Mouse (Mus musculus): ENCODE data around the gene Strn3. TPM values are rescaled to one million over a fixed set of nuclear protein-coding genes. Genes with fewer than 3 reads are reported as not detected.
A peak's percentile ranks its signal among the peaks of the same experiment; 100 is the strongest.

Gene Strn3
- total RNA-seq (2021): 10 to 100 TPM; 87.4 to 93.9 TPM
- long read RNA-seq, experiment 1, transcript Strn3-202 (16 exons, 2,791 nt): major isoform, 170 of 216 reads
- long read RNA-seq, experiment 1, partial matches to known transcripts: 9 of 216 reads
- long read RNA-seq, experiment 1, other reads (novel, unspliced or antisense): 37 of 216 reads
- long read RNA-seq, experiment 2, transcript Strn3-202 (16 exons, 2,791 nt): major isoform, 151 of 194 reads
- long read RNA-seq, experiment 2, partial matches to known transcripts: 6 of 194 reads
- long read RNA-seq, experiment 2, other reads (novel, unspliced or antisense): 37 of 194 reads

DNA sequence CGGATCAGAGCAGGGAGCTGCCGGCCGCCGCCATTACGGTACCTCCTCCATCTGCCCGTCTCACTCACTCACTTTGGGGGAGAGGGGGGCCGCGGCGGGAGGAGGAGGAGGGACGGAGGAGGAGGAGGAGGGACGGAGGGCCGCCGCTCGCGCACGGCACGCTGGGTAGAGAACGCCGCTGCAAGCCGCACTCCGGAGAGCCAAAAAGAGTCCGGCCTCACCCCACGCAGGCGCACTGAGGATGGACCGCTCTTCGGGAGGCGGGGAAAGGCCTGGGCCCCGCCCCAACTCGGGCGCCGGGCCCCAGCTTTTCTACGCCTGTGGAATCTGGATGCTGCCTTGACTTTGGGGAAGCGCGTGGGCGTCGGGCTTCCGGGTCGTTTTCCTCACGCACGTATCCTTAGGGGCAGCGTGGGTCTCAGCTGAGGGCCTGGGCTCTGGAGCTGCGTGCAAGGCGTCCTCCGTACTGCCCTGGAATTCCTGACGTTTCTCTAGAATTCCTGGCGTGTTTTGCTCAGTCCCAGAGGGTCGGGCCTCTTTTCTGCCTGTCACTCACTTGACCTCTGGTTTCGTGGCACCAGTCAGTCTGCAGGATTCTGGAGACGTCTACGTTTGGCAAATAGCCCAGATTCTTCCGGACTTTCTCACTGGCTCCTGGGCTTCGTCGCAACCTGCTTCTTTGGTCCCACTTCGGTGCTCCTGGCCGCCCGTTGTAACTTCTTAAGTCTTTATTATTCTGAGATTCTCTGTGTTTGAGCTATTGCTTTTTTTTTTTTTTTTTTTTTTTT is at the start of gene Strn3:
TSS of gene Strn3 (minus strand) at position 53 of the 788 bp plus-strand sequence.
- intact Hi-C loops (cut with DNase I): loop anchor here (2.0 to 5.0 kb wide), 2 partner anchors 19 to 35 kb away; no protein-coding TSS in a partner anchor
- peak; percentile 96 to 98 for DNase-seq

DNA sequence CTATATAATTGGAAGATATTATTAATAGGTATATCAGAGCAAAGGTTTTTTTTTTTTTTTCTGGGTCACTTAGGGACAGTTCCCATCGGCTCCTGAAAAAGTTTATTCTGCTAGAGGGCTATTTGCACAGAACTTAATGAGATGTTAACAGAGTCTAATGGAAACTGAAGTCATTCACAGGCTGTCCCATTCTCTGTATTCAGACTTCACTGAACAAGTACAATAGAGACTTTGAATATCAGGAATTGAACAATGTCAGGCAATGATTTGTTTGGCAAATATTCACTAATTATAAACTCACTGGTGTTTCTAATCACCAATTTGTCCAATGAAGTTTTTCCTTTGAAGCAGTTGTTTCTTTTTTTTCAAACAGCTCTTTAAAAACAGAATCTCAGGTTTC is 45.1 kb upstream of the Strn3 start:
- intact Hi-C loops (cut with DNase I): no loop called here
- no peak for DNase-seq

DNA sequence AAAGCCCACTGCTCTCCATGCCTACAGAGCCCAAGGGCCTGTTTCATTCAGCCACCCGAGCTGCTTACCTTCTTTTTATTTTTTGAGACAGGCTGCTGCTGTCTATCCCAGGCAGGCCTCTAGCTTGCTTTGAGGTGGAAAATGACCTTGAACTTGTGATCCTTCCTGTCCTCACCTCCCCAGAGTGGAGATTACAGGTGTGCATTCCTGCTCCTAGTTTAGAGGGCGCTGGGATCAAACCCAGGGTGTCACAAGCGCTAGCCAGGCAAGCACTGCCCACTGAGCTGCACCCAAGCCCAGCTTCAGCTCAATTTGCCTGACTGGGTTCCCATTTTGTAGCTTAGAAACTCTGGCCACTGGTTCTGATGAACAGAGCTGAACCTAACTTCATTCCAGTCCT is 44.7 kb upstream of the Strn3 start:
- intact Hi-C loops (cut with DNase I): no loop called here
- no peak for DNase-seq

DNA sequence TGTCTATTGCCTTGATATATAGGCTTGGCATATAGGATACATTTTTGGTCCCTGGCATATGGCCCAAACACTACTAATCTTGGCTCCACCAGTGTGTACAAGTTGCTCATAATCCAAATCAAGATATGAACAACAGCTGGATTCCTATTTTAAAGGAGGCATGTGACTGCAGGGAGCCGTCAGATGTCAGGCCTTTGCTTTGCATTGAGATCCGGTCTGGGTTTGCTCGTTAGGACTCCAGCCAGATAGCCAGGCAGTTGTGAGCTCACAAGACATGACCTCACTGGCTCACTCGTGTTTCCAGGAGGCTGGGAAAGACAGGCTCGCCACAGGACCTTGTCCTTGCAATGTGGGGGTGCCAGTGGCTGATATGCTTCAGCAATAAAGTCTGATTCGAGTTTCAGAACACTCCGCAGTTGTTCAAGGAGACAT is 44.2 kb upstream of the Strn3 start:
- DNase-seq: no peak
- intact Hi-C loops (cut with DNase I): no loop called here

DNA sequence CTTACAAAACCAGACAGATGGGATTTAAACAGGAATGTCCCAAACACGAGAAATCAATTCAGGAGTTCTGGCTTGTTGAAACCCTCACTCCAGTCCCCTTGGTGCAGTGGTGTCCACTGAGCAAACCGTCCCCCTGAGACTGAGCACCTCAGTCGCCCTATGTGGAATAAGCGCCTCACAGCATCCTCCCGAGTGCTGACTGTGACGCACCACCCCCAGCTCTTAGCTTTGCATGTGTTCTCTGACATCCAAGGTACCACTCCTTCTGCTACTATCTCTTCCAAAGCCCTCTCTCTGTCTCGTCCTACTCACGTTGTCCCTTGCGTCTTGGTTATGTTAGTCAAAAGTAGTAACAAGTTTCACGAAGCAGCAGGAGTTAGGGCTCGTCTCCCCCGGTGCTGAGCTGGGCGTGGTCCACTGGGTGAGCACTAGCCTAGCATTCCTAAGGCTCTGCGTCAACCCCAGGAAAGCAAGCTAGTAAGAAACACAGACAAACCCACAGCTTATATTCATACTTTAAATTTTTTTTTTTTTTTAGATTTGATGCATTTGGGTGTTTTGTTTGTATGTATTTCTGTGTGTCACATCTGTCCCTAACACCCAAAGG is 43.0 kb upstream of the Strn3 start:
- DNase-seq: no peak
- intact Hi-C loops (cut with DNase I): no loop called here

DNA sequence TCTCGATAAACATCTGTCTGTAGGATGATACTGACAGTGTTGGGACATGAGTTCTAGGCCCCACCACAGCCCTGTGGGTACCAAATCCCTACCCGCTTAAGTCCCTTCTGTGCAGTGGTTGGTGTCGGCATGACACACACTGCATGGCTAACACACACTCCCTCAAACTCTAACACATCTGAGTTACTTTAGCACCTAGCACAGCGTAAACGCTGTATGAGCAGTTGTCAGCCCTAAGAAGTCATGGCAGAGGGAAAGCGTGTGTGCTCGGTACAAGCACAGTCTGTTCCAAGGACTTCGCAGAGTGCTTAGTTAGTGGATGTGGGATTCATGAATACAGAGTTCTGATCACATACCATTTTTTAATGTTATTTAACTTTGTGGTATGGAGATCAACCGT is 38.1 kb upstream of the Strn3 start:
- DNase-seq: no peak
- intact Hi-C loops (cut with DNase I): loop anchor here (5.0 kb wide), 1 partner anchor 38 kb away; the partner anchor contains the start of genes Ap4s1 and Strn3

DNA sequence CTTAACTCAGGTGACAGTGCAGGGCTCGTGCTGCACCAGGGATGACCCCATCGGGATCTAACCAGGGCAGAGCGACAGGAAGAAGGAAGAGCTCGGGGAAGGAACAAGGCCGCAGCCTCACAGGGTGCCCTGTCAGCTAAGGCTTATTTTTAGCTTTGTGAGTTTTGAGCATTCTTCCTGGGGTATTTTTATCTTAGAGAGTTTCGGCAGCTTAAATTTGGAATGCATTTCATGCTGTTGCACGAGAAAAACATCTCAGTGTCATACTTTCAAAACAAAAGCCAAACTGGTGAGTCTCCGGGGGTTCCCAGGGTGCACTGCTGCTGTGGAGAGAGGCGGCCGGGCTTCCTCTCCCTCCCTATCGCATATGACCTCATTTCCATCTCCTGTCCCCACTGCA is 37.4 kb upstream of the Strn3 start:
- DNase-seq: peak; percentile 59 to 70
- intact Hi-C loops (cut with DNase I): loop anchor here (5.0 kb wide), 1 partner anchor 37 kb away; the partner anchor contains the start of genes Ap4s1 and Strn3

DNA sequence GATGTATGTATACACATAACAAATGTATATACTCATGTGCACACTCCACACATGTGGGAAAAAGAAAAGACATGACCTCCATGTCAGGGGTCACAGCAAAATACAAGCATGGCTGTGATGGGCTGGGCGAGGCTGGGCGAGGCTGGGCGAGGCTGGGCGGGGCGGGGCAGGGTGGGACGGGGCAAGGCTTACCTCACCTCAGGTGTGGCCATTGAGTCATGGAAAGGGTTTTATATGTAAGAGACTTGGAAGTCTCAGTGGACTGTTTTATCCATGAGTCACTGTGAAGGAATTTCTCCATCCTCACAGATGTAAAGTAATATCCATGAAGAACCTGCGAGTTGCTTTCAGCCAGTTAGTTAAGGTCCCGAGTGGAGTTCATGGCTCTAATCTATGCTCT is 30.1 kb upstream of the Strn3 start:
- no peak for DNase-seq
- intact Hi-C loops (cut with DNase I): no loop called here

DNA sequence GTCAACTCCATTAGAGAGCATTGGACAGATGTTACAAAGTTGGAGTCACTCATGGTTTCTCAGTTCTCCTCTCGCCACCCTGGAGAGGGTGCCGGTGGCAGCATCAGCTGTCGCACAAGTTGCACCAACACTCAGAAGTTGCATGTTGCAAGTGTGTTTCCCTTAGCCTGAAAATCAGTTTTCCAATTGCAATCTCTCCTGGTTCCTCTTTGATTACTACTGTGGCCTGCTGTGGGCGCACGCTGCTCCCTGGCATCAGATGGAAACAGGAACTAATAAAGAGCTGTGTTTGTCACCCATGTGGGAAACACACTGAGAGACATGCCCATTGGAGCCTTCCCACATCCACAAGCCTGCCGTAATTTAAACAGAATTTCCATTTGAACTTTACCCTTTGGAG is 26.9 kb upstream of the Strn3 start:
- intact Hi-C loops (cut with DNase I): no loop called here
- no peak for DNase-seq

DNA sequence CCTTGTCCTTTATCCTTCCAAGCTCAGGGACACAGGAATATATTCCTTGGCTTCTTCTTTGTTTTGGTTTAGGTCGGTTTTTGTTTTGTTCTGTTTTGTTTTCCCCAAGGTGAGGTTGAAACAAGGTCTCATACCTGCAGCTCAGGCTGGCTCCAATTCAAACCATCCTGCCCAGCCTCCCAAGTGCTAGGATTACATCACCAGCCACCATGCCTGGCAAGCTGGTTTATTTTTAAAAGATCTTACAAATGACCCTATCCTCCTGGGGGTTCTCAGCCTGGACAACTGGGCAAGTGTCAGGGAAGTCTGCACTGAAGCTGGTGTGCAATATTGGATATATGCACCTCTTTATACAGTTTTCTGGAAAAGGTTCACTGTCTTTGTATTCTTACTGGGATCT is 21.0 kb upstream of the Strn3 start:
- DNase-seq: no peak
- intact Hi-C loops (cut with DNase I): no loop called here

DNA sequence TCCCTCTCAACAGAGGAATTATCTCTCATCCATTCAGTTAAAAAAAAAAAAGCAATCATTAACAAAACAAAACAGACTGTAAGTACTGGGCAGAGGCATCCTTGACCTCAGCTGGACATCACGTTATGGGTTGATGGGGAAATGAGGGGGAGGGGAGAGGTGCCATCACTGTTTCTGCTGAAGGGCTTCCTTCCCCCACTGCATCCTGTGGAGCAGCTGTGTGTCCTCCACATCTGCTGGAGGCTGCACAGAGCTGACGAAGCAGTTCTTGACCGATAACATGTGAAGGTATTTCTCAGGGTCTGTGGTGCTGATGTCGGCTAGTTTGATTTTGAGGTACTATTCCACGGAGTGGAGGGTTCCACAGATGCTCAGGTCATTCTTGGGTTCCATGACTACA is 18.5 kb upstream of the Strn3 start:
- intact Hi-C loops (cut with DNase I): no loop called here
- no peak for DNase-seq

DNA sequence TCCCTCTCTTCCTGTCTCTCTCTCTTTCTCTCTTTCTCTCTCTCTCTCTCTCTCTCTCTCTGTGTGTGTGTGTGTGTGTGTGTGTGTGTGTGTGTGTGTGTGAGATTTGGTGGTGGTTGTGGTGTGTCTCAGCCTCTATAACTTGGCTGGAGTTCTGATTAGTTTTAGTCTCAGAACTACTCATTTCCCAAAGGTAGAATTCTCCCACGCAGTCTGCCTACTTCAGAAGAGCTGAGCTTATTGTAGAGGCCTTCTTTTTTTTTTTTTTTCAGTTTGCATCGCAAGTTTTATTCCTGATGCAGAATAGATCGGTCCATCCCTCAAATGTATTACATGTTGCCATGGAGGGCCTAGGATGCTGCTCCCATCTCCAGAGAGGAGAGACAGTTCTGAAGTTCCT is 18.0 kb upstream of the Strn3 start:
- intact Hi-C loops (cut with DNase I): no loop called here
- no peak for DNase-seq

DNA sequence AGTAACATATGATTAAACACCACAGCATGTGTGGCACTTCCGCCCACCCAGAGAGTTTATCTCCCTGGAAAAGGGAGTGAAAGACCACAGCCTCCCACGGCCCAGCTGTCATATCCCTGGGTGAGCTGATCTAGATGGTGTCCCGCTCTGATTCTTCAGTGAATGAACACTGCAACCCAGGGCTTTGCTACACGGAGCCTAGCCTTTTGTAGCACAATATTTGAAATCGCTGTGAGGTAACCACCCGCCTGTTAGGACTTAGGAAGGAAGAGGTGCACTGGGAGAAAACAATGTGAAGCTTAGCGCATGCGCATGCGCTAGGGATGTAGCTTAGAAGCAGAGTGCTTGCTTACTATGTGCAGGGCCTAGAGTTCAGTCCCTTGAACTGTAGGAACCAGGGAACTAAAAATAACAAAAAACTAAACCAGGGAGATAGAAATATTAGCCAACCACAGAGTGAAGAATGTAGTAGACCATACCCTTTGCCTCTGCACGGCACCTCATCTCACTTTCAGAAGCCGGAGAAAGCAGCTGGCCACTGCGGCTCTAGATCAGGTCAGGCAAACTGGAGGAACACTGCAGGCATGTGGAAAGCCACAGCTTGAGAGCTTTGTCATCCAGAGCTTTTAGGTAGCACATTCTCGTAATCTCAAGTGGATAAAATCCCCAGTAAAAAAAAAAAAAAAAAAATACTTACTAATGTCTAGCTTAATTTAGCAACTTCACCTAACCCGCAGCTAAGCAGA is 17.4 kb upstream of the Strn3 start:
- peak; percentile 50 to 55 for DNase-seq
- intact Hi-C loops (cut with DNase I): no loop called here

DNA sequence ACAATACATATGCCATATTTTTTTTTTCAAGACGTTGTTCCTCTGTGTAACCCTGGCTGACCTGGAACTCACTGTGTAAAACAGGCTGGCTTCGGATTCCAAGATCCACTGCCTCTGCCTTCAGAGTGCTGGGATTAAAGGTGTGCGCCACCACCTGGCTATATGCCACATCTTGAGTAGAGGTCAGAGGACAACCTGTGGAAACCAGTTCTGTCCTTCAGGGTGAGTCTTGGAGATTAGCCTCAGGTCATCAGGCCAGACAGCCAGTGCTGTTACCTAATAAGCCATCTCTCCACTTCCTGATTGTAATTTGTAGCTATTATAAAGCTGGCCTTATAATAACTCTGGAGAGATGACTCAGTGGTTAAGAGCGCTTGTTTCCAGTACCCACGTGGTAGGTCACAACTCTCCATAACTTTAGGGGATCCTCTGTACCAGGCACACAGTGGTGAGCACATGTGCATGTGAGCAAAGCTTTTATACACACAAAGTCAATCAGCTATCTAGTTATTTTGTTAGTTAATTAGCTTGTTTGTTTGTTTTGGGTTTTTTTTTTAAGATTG is 15.1 kb upstream of the Strn3 start:
- intact Hi-C loops (cut with DNase I): no loop called here
- no peak for DNase-seq

DNA sequence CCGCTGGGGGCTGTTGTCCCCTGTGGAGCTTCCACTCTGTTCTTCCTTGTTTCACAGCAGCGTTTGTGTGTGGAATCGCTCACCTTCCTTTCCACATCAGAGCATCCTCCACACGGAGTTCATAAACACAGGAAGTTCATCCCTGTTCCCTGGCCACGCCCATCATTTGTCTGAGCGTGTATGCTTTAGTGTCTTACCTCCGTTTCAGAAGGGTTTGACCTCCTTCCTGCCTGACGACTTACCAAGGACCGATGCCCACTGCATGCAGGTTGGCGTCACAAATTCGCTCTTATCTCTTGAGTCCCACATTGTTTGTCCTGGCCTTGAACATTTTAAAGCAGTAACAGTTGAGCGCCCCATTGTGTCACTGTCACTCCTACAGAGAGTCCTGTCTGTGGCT is 14.1 kb upstream of the Strn3 start:
- intact Hi-C loops (cut with DNase I): no loop called here
- DNase-seq: no peak

DNA sequence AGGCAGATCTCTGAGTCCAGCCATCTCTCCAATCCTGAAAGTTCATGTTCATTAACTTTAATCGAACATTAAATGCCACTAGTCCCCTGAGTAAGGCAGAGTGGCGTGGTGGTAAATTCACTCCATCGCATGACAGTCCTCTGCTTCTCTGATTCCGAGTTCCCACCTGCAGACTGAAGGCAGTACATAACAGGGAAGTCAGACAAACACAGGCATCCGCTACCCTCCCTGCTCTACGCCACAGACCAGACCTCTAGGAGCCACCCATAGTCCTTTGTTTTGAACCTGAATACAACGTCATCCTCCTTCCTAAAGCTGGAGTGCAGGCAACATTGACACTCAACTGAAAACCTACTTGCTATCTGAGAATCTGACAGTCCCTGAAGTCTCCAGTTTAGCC is 12.9 kb upstream of the Strn3 start:
- intact Hi-C loops (cut with DNase I): no loop called here
- DNase-seq: no peak

DNA sequence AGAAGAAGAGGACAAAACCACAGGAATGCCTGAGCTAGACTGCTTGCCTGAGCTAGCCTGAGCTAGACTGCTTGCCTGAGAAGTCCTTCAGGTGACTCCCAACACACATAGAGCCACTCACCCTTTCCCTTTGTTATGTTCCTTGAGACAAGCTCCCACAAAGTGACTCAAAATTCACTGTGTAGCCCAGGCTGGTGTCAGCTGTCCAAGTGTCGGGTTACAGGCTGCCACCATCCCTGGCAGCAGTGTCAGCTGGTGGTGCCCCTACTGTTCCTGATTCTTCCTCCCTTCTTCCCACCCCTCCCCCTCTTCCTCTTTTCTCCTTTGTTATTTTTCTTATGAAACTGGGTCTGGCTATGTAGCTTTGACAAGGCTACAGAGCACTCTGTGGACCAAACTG is 12.2 kb upstream of the Strn3 start:
- intact Hi-C loops (cut with DNase I): no loop called here
- DNase-seq: no peak

DNA sequence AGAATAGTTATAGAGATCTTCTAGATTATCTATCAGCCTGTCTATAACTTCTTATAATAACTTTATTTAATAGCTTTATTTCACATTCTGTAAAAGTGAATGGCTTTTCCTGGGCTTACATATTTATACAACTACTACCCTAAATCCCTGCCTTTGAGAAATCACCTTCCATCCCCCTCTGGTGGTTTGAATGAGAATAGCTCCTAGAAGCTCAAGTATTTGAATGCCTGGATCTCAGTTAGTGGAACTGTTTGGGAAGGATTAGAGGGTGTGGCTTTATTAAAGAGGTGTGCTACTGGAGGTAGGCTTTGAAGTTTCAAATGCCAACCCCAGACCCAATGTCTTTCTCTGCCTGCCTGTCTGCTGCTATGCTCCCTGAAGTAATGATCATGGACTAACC is 10.0 kb upstream of the Strn3 start:
- DNase-seq: no peak
- intact Hi-C loops (cut with DNase I): no loop called here

DNA sequence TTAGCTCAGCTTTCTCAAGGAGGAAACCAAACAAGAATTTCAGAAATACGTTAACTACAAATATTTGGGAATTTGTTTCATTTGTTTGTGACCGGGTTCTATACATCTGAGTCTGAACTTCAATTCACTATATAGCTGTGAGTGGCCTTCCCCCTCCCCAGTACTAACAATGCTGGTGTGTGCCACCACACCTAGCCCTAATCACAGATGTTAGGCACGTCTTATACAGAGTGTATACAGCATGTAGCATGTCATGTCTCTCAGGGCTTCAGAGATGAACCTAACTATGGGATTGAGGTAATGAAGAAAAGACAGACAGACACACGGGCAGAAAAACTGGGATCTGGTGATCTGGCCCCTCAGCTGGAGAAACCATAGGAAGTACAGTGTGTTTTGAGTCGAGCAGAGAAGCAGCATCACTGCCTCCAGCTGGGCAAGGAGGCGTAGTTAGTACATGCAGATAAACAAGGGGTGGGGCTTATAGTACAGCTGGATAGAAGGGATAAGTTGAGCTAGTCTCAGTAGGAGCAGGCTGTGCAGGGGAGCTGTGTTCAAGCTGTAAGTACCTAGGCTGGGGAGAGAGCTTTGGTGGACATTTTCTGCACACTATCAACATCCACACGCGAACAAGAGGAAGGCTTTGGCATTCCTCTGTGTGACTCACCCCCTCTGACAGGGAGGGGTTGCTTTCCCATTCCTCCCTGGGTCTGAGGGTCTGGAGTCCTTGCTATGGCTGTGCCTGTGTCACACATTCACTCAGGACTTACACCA is 8.1 kb upstream of the Strn3 start:
- no peak for DNase-seq
- intact Hi-C loops (cut with DNase I): no loop called here

DNA sequence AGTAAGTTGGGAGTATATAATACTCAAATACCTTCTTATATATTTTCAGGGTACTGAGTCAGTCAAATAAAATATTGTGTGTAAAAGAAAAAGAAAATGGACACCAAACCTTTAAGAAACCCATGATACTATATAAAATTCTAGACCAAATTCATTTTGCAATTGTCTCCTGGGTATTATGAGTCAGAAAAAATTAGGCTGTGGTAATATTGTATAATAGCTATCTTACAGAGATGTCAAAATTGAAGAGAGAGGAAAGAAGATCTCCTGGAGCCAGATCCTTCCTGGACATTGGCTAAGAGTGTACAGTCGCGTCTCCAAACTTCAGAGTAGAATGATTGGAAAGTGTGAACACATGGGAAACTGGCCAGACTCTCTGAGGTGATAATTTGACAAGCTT is 4.5 kb upstream of the Strn3 start:
- intact Hi-C loops (cut with DNase I): no loop called here
- DNase-seq: no peak

Measured in heart, postnatal 14 days (tissue).